Mouse (Mus musculus): Measurements from ENCODE around the gene Cirbp. TPM values are rescaled to one million over a fixed set of nuclear protein-coding genes. Genes with fewer than 3 reads are reported as not detected.

The Cirbp gene
- total and polyA plus RNA-seq, 2 experiments from 2014 or later = 121 to 330 TPM

DNA sequence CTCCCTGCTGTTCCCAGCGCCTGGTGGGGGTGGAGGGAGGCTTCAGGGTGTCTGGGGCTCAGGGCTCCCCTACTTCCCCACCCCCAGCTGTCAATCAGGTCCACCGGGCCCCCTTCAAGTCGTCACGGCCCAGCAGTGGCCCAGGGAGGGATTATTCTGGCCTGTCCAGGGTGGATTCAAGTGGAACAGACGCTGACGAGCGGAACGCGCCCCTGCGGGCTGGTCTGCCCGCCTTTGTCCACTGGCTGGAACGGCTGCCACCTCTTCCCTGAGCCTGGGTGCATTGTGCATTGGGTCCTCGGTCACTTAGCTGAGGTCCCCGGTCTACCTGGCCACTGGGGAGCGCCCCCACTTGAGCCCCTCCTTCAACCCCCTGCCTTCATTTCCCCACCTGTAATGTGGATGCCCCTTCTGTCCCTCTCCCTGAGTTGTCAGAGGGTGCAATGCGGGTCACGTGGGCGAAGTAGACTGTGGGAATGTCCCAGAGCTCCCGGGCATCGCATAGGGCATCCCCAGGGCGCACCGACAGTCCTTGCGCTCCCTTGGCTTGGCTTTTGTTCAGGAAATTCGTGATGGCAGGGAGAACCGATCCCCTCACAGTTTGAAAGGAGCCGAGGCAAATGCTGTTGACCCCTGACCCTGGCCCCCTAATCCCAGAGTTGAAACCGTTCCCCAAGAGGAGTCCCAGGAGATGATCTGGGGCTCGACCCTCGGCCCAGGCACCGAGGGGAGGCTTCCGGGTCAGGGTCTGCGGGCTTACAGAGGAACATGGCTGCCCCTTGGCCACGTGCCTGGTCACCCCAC is 31.2 kb downstream of the Cirbp start:
- Histone ChIP-seq H3K9me3 (replicated peaks; ENCODE audit: control insufficient read depth, low read length) (no peaks in the 10 kb centered on the region), H3K4me2 (ENCODE audit: low read depth, low read length) (no peak overlapping the region), H3K27ac (ENCODE audit: low read depth) (no peak overlapping the region), H3K27me3 (ENCODE audit: control insufficient read depth, insufficient read depth, low read length) (peaks cover 9% of the 10 kb centered on the region), H3K36me3 (replicated peaks; ENCODE audit: control insufficient read depth, insufficient read depth, low read length) (no peaks in the 10 kb centered on the region), H3K4me3 (ENCODE audit: low read depth, low read length) (no peak overlapping the region), H3K9ac (replicated peaks; ENCODE audit: low read depth, low read length) (no peak overlapping the region), H3K4me1 (ENCODE audit: control insufficient read depth, insufficient read depth) (no peaks in the 10 kb centered on the region)
- DNase-seq (ENCODE audit: low spot score) (no peak), ATAC-seq (ENCODE audit: insufficient read depth, low read depth) (no peak)
- TF ChIP-seq EP300 (IDR thresholded peaks at IDR 0.05; ENCODE audit: low read depth) = no peak
- no peak for TF ChIP-seq CTCF (IDR thresholded peaks at IDR 0.05; ENCODE audit: low read depth)
- 79% methylated on average over 33 of the region's 33 CpGs for WGBS

GRCm38 (mm10) chr10:80199440-80200008 is 33.7 kb downstream of the Cirbp start:
- Histone ChIP-seq H3K27me3 (ENCODE audit: control insufficient read depth, insufficient read depth, low read length) (no peaks in the 10 kb centered on the region), H3K4me1 (ENCODE audit: control insufficient read depth, insufficient read depth) (no peaks in the 10 kb centered on the region), H3K9ac (replicated peaks; ENCODE audit: low read depth, low read length) (no peak overlapping the region), H3K4me2 (ENCODE audit: low read depth, low read length) (no peak overlapping the region), H3K27ac (ENCODE audit: low read depth) (no peak overlapping the region), H3K9me3 (replicated peaks; ENCODE audit: control insufficient read depth, low read length) (no peaks in the 10 kb centered on the region), H3K4me3 (ENCODE audit: low read depth, low read length) (no peak overlapping the region), H3K36me3 (replicated peaks; ENCODE audit: control insufficient read depth, insufficient read depth, low read length) (no peaks in the 10 kb centered on the region)
- DNase-seq (ENCODE audit: low spot score) (peak; percentile 82), ATAC-seq (ENCODE audit: insufficient read depth, low read depth) (peak; percentile 91)
- 53% methylated on average over 3 of the region's 3 CpGs for WGBS
- TF ChIP-seq EP300 (IDR thresholded peaks at IDR 0.05; ENCODE audit: low read depth) (no peak), CTCF (IDR thresholded peaks at IDR 0.05; ENCODE audit: low read depth) (peak; percentile 91)

DNA sequence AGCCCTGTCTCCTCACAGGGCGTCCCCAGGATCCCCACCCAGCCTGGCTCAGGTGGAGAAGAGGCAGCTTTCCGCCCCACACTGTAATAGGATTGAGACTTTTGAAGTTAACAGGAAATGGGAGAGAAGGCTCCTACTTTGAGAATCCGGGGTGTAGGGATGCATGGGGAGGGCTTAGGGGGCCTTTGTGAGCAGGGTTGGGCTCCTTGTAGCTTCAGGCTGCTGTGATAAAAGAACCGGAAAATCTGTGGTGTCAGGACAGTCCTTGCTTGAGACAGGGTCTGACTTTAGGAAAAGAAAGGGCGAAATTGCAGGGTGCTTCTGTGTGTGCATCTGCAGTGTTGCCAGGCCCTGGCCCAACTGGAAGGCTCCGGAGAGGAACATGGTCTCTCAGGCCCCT is 34.7 kb downstream of the Cirbp start:
- no peaks in the 10 kb centered on the region for H3K9me3 ChIP-seq (replicated peaks; ENCODE audit: control insufficient read depth, low read length)
- H3K36me3 ChIP-seq (replicated peaks; ENCODE audit: control insufficient read depth, insufficient read depth, low read length) = no peaks in the 10 kb centered on the region
- WGBS = 73% methylated on average over 6 of the region's 6 CpGs
- no peak overlapping the region for H3K4me3 ChIP-seq (ENCODE audit: low read depth, low read length)
- H3K27ac ChIP-seq (ENCODE audit: low read depth) = no peak overlapping the region
- no peak overlapping the region for H3K9ac ChIP-seq (replicated peaks; ENCODE audit: low read depth, low read length)
- no peaks in the 10 kb centered on the region for H3K4me1 ChIP-seq (ENCODE audit: control insufficient read depth, insufficient read depth)
- no peaks in the 10 kb centered on the region for H3K27me3 ChIP-seq (ENCODE audit: control insufficient read depth, insufficient read depth, low read length)
- TF ChIP-seq CTCF (IDR thresholded peaks at IDR 0.05; ENCODE audit: low read depth) (no peak), EP300 (IDR thresholded peaks at IDR 0.05; ENCODE audit: low read depth) (no peak)
- H3K4me2 ChIP-seq (ENCODE audit: low read depth, low read length) = no peak overlapping the region
- ATAC-seq (ENCODE audit: insufficient read depth, low read depth) (no peak), DNase-seq (ENCODE audit: low spot score) (no peak)

DNA sequence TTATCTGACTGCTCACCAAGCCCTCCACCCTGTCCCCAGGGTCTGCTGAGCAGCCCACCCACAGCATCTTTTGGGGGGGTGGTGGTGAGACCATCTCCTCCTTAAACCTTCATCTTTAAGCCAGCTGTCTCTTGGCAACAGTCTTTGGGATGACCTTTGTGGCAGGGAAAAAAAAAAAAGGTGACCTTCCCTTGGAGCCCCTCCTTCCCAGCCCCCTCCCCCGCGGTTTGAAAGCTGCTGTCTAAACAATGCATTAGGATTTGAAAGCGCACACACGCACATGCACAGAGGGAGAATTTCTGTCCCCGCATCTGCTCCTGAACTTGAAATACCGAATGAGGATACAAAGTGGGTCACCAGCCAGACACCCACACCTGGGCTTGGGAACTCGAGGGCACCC is 38.3 kb downstream of the Cirbp start:
- Histone ChIP-seq H3K4me1 (ENCODE audit: control insufficient read depth, insufficient read depth) (no peaks in the 10 kb centered on the region), H3K27ac (ENCODE audit: low read depth) (no peak overlapping the region), H3K27me3 (ENCODE audit: control insufficient read depth, insufficient read depth, low read length) (no peaks in the 10 kb centered on the region), H3K9ac (replicated peaks; ENCODE audit: low read depth, low read length) (no peak overlapping the region), H3K36me3 (replicated peaks; ENCODE audit: control insufficient read depth, insufficient read depth, low read length) (no peaks in the 10 kb centered on the region), H3K9me3 (replicated peaks; ENCODE audit: control insufficient read depth, low read length) (no peaks in the 10 kb centered on the region), H3K4me3 (ENCODE audit: low read depth, low read length) (no peak overlapping the region), H3K4me2 (ENCODE audit: low read depth, low read length) (no peak overlapping the region)
- DNase-seq (ENCODE audit: low spot score) (no peak), ATAC-seq (ENCODE audit: insufficient read depth, low read depth) (no peak)
- TF ChIP-seq EP300 (IDR thresholded peaks at IDR 0.05; ENCODE audit: low read depth) (no peak), CTCF (IDR thresholded peaks at IDR 0.05; ENCODE audit: low read depth) (no peak)
- 46% methylated on average over 7 of the region's 7 CpGs for WGBS

DNA sequence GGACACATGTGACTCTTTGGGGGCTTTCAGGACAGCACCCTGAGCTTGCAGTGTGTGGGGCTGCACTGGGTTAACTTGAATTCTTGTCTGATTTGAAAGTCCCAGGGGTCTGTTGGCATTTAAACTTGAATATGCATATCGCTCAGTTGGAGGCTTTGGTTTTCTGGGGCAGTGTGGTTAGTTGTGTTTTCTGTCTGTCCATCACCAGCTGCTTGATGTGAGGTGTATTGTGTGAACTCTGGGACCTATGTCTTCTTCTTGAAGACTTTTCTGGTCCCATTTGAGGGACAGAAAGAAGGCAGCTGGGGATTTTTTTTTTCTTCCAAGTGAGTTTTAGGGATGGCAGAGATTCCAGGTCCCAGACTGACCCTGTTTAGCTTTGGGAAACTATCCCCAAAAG is 41.4 kb downstream of the Cirbp start:
- H3K4me1 ChIP-seq (ENCODE audit: control insufficient read depth, insufficient read depth) = no peaks in the 10 kb centered on the region
- no peaks in the 10 kb centered on the region for H3K9me3 ChIP-seq (replicated peaks; ENCODE audit: control insufficient read depth, low read length)
- H3K4me2 ChIP-seq (ENCODE audit: low read depth, low read length) = no peak overlapping the region
- no peaks in the 10 kb centered on the region for H3K36me3 ChIP-seq (replicated peaks; ENCODE audit: control insufficient read depth, insufficient read depth, low read length)
- H3K27me3 ChIP-seq (ENCODE audit: control insufficient read depth, insufficient read depth, low read length) = no peaks in the 10 kb centered on the region
- TF ChIP-seq EP300 (IDR thresholded peaks at IDR 0.05; ENCODE audit: low read depth) (no peak), CTCF (IDR thresholded peaks at IDR 0.05; ENCODE audit: low read depth) (no peak)
- no peak overlapping the region for H3K27ac ChIP-seq (ENCODE audit: low read depth)
- no peak overlapping the region for H3K4me3 ChIP-seq (ENCODE audit: low read depth, low read length)
- H3K9ac ChIP-seq (replicated peaks; ENCODE audit: low read depth, low read length) = no peak overlapping the region
- WGBS = 63% methylated on average over 1 of the region's 1 CpGs
- ATAC-seq (ENCODE audit: insufficient read depth, low read depth) = no peak
- no peak for DNase-seq (ENCODE audit: low spot score)

Measured in heart, postnatal 0 days (tissue).